32 mouse cellular contexts compared by ENCODE assay signal in genomic region chr5:6251207-6251606, GRCm38 (mm10).
"Had no signal": no experiment of that assay in that cellular context is flagged by ENCODE, and none has a peak within 500 bp of the region (broad histone marks: within the 10 kb centered on the region; RNA-seq: fewer than 3 reads in every experiment).

No protein-coding gene starts in this region.

- H3K27me3 ChIP-seq: limb, embryonic 12.5 days; limb, embryonic 13.5 days; limb, embryonic 15.5 days; liver, embryonic 12.5 days; liver, embryonic 13.5 days; liver, embryonic 15.5 days; lung, embryonic 15.5 days; megakaryocyte, embryonic 14.5 days; midbrain, embryonic 12.5 days; midbrain, embryonic 13.5 days; midbrain, embryonic 15.5 days; neural tube, embryonic 12.5 days had no signal

- H3K36me3 ChIP-seq: limb, embryonic 10.5 days; limb, embryonic 12.5 days; limb, embryonic 13.5 days; limb, embryonic 15.5 days; liver, embryonic 12.5 days; liver, embryonic 13.5 days; liver, embryonic 15.5 days; lung, embryonic 15.5 days; midbrain, embryonic 10.5 days; midbrain, embryonic 12.5 days; midbrain, embryonic 13.5 days; midbrain, embryonic 15.5 days; neural tube, embryonic 12.5 days had no signal

- H3K4me2 ChIP-seq: limb, embryonic 12.5 days; limb, embryonic 13.5 days; limb, embryonic 15.5 days; liver, embryonic 11.5 days; liver, embryonic 12.5 days; liver, embryonic 13.5 days; liver, embryonic 15.5 days; lung, embryonic 14.5 days; lung, embryonic 15.5 days; midbrain, embryonic 11.5 days; midbrain, embryonic 12.5 days; midbrain, embryonic 13.5 days; midbrain, embryonic 15.5 days; neural tube, embryonic 12.5 days had no signal

- H3K4me1 ChIP-seq: limb, embryonic 10.5 days; limb, embryonic 12.5 days; limb, embryonic 13.5 days; limb, embryonic 15.5 days; liver, embryonic 12.5 days; liver, embryonic 13.5 days; liver, embryonic 15.5 days; lung, embryonic 15.5 days; megakaryocyte, embryonic 14.5 days; midbrain, embryonic 10.5 days; midbrain, embryonic 12.5 days; midbrain, embryonic 13.5 days; midbrain, embryonic 15.5 days; neural tube, embryonic 12.5 days had no signal

- H3K9me3 ChIP-seq: limb, embryonic 10.5 days; limb, embryonic 12.5 days; limb, embryonic 13.5 days; limb, embryonic 15.5 days; liver, embryonic 12.5 days; liver, embryonic 13.5 days; liver, embryonic 15.5 days; lung, embryonic 15.5 days; megakaryocyte, embryonic 14.5 days; midbrain, embryonic 10.5 days; midbrain, embryonic 12.5 days; midbrain, embryonic 13.5 days; midbrain, embryonic 15.5 days; neural tube, embryonic 12.5 days had no signal

- H3K4me3 ChIP-seq: limb, embryonic 10.5 days; limb, embryonic 12.5 days; limb, embryonic 13.5 days; limb, embryonic 15.5 days; liver, embryonic 12.5 days; liver, embryonic 13.5 days; liver, embryonic 15.5 days; lung, embryonic 15.5 days; megakaryocyte, embryonic 14.5 days; midbrain, embryonic 10.5 days; midbrain, embryonic 12.5 days; midbrain, embryonic 13.5 days; midbrain, embryonic 15.5 days; myocyte; neural tube, embryonic 12.5 days had no signal

- H3K27ac ChIP-seq: limb, embryonic 10.5 days; limb, embryonic 12.5 days; limb, embryonic 13.5 days; limb, embryonic 15.5 days; liver, embryonic 12.5 days; liver, embryonic 13.5 days; liver, embryonic 14.5 days; liver, embryonic 15.5 days; lung, embryonic 15.5 days; macrophage; midbrain, embryonic 10.5 days; midbrain, embryonic 12.5 days; midbrain, embryonic 13.5 days; midbrain, embryonic 15.5 days; neural tube, embryonic 12.5 days had no signal

- DNase-seq: left cerebral cortex, postnatal 4 days; liver; liver, embryonic 13.5 days; liver, postnatal 0 days; lung, adult 18-20 months; lung, adult 2 months; lung, embryonic 14.5 days; lung, postnatal 10 days; lung, postnatal 14 days; lung, postnatal 36 days; lung, postnatal 4 days; midbrain, embryonic 14.5 days had no signal

- H3K9ac ChIP-seq: limb, embryonic 12.5 days; limb, embryonic 13.5 days; limb, embryonic 15.5 days; liver, embryonic 12.5 days; liver, embryonic 13.5 days; liver, embryonic 14.5 days; liver, embryonic 15.5 days; liver, postnatal 0 days; lung, embryonic 14.5 days; lung, embryonic 15.5 days; midbrain, embryonic 12.5 days; midbrain, embryonic 13.5 days; midbrain, embryonic 15.5 days; neural tube, embryonic 12.5 days had no signal

- ATAC-seq: liver, embryonic 12.5 days; liver, postnatal 0 days; lung, postnatal 0 days; midbrain, embryonic 13.5 days; midbrain, embryonic 15.5 days; midbrain, embryonic 16.5 days had no signal
